In genomic region chr19:24491824-24492223, GRCm38 (mm10) we compare ENCODE assay signal across 20 mouse cellular contexts.
"Had no signal": no experiment of that assay in that cellular context is flagged by ENCODE, and none has a peak within 500 bp of the region (broad histone marks: within the 10 kb centered on the region; RNA-seq: fewer than 3 reads in every experiment).

No protein-coding gene starts in this region.

- DNase-seq: kidney, adult 8-10 months; kidney, postnatal 10 days; kidney, postnatal 36 days; layer of hippocampus, adult 9-11 months; liver; liver, embryonic 13.5 days; lung, embryonic 14.5 days; thymus, adult 2 months; thymus, postnatal 14 days; thymus, postnatal 4 days had no signal

- H3K4me1 ChIP-seq: kidney, embryonic 15.5 days; limb, embryonic 10.5 days; limb, embryonic 13.5 days; midbrain, embryonic 12.5 days; midbrain, embryonic 15.5 days; neural tube, embryonic 12.5 days; neural tube, embryonic 15.5 days had no signal

- H3K27ac ChIP-seq: kidney, embryonic 15.5 days; limb, embryonic 10.5 days; limb, embryonic 13.5 days; liver, embryonic 13.5 days; macrophage; midbrain, embryonic 12.5 days; midbrain, embryonic 15.5 days; neural tube, embryonic 12.5 days; neural tube, embryonic 15.5 days; stomach, postnatal 0 days had no signal

- H3K9me3 ChIP-seq: kidney, embryonic 15.5 days; limb, embryonic 10.5 days; limb, embryonic 13.5 days; liver, embryonic 13.5 days; midbrain, embryonic 12.5 days; midbrain, embryonic 15.5 days; neural tube, embryonic 12.5 days; neural tube, embryonic 15.5 days had no signal

- H3K4me2 ChIP-seq: kidney, embryonic 15.5 days; limb, embryonic 13.5 days; liver, embryonic 13.5 days; lung, embryonic 14.5 days; midbrain, embryonic 12.5 days; midbrain, embryonic 15.5 days; neural tube, embryonic 12.5 days; neural tube, embryonic 15.5 days had no signal

- H3K36me3 ChIP-seq: kidney, embryonic 15.5 days; limb, embryonic 10.5 days; limb, embryonic 13.5 days; liver, embryonic 13.5 days; midbrain, embryonic 12.5 days; midbrain, embryonic 15.5 days; neural tube, embryonic 12.5 days; neural tube, embryonic 15.5 days had no signal

- H3K27me3 ChIP-seq: kidney, embryonic 15.5 days; limb, embryonic 13.5 days; liver, embryonic 13.5 days; midbrain, embryonic 15.5 days; neural tube, embryonic 12.5 days; neural tube, embryonic 15.5 days had no signal

- H3K9ac ChIP-seq: kidney, embryonic 15.5 days; limb, embryonic 13.5 days; liver, embryonic 13.5 days; lung, embryonic 14.5 days; midbrain, embryonic 12.5 days; midbrain, embryonic 15.5 days; neural tube, embryonic 12.5 days; neural tube, embryonic 15.5 days had no signal

- ATAC-seq: lung, postnatal 0 days; midbrain, embryonic 15.5 days had no signal

- H3K4me3 ChIP-seq: kidney, embryonic 15.5 days; limb, embryonic 10.5 days; limb, embryonic 13.5 days; liver, embryonic 13.5 days; midbrain, embryonic 12.5 days; midbrain, embryonic 15.5 days; neural tube, embryonic 12.5 days; neural tube, embryonic 15.5 days had no signal
